Mouse (Mus musculus) olfactory bulb, adult 2 months (tissue): ENCODE results near the gene Fpgs. TPM values are rescaled to one million over a fixed set of nuclear protein-coding genes. Genes with fewer than 3 reads are reported as not detected.

Experiments used
- H3K27ac ChIP-seq: fragments of 200-500 bp; 2 replicates; pipeline ENCODE4 v1.5.1; 2012; ENCODE audit warnings: low read depth, low read length; ENCODE audit not compliant: insufficient read depth
- H3K4me1 ChIP-seq: fragments of 200-500 bp; 2 replicates; pipeline ENCODE4 v1.6.1; 2012; ENCODE audit warnings: low read length; ENCODE audit not compliant: control insufficient read depth, insufficient read depth
- H3K4me3 ChIP-seq: fragments of 200-500 bp; 2 replicates; pipeline ENCODE4 v1.5.1; 2012; ENCODE audit warnings: mild to moderate bottlenecking, low read depth, low read length, moderate library complexity; ENCODE audit not compliant: insufficient read depth
- CTCF ChIP-seq: fragments of 200-500 bp; IDR thresholded peaks from 2 replicates; pipeline ENCODE4 v1.5.1; 2012; ENCODE audit warnings: low read depth, mild to moderate bottlenecking, low read length, moderate library complexity; ENCODE audit not compliant: insufficient read depth
- POLR2A ChIP-seq: fragments of 200-500 bp; IDR thresholded peaks from 2 replicates; pipeline ENCODE4 v1.6.1; 2012; ENCODE audit warnings: mild to moderate bottlenecking, low read depth, low read length, moderate library complexity; ENCODE audit not compliant: insufficient read depth
- WGBS: fragments of 180-500 bp; shearing (Covaris S2); methylation state at CpG from one replicate; pipeline ENCODE4 v1.1.7; 2018; 5-methylcytosine and 5-hydroxymethylcytosine counted together
- polyA plus RNA-seq: library from polyadenylated mRNA; stranded (reverse); fragments of >200 nt; gene quantifications from 2 replicates; pipeline ENCODE4 v1.2.4, GENCODE M21; 2012; ENCODE audit warnings: low replicate concordance; ENCODE audit not compliant: missing spikeins, insufficient read depth, insufficient read length

Gene Fpgs
- polyA plus RNA-seq, 1 experiment: not detected

DNA sequence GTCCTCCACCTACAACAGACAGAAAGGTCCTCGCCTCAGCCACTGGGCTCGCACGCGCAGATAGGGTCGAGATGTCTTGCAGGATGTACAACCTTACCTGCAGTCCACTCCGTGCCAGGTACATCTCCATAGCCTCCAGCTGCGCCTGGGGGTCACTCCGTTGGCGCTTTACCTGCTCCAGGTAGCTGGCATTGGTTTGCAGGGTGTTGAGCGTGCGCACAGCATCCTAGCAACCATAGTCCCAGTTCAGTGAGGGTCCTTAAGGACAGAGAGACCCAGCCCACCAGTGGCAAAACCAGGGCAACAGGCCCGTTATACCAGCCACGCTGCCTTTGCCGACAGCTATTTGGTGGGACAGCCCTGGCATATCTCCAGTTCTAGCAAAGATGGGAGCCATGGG lies 11.4 kb downstream of the Fpgs start:
- Histone ChIP-seq H3K4me3 (no peak overlapping the region), H3K4me1 (peaks cover 12% of the 10 kb centered on the region), H3K27ac (no peak overlapping the region)
- TF ChIP-seq POLR2A (no peak), CTCF (no peak)
- 93% methylated on average over 14 of the region's 14 CpGs for WGBS

DNA sequence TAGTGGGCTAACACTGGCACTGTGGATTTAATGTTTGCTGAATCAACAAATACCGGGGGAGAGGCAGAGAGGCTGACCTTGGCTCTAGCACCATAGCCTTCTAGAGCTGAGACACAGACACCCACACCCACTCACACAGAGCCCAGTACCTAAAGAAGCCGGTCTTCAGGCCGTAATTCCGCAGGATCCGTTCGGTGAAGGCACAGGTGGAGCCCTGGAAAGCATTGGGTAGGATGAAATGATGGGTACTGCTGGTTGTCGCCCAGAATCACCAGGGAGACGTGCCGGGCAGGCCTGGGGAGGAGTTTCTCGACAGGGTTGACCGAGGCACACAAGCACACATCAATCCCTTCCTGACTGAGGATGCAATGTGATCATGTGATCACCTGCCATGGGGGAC lies 12.9 kb downstream of the Fpgs start:
- WGBS: 86% methylated on average over 11 of the region's 11 CpGs
- H3K4me3 ChIP-seq: no peak overlapping the region
- peaks cover 12% of the 10 kb centered on the region for H3K4me1 ChIP-seq
- H3K27ac ChIP-seq: no peak overlapping the region
- TF ChIP-seq POLR2A: no peak
- no peak for TF ChIP-seq CTCF

DNA sequence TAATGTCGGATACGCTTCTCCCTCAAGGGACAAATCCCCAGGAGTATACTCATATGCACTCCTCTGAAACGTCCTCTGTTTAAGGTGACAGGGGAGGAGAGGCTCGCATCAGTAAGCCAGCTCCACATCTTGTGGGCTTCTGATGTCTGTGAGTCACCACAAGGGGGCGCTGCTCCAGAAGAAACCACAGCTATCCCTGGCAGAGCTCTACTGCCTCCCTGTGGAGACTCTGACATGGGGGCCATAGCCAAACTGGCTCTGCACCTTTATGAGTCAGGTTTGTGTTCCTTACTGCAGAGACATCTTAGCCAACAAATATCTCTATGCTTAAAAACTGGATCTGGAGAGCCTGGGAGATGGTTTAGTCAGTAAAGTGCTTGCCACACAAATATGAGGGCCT lies 14.5 kb downstream of the Fpgs start:
- TF ChIP-seq CTCF (peak; percentile 97), POLR2A (no peak)
- Histone ChIP-seq H3K4me1 (peaks cover 12% of the 10 kb centered on the region), H3K4me3 (no peak overlapping the region), H3K27ac (no peak overlapping the region)
- WGBS: 18% methylated on average over 5 of the region's 5 CpGs

DNA sequence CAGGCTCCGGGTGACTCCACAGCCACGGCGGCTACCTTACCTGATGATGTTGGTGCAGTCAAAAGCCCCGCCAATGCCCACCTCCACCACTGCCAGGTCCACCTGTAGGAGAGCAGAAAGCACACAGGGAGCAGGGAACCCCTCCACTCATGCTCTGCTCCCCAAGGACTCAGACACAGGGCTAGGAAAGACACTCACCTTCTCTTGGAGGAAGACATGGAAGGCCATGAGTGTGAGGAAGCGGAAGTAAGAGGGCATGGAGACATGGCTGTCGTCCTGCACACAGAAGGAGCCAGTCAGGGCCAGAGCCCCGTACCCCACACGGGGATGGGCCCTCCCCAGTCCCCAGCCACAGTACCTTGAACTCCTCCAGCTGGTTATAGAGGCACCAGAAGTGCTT lies 16.4 kb downstream of the Fpgs start:
- TF ChIP-seq CTCF: no peak
- TF ChIP-seq POLR2A: no peak
- H3K4me3 ChIP-seq: no peak overlapping the region
- peaks cover 11% of the 10 kb centered on the region for H3K4me1 ChIP-seq
- WGBS: 95% methylated on average over 8 of the region's 8 CpGs
- no peak overlapping the region for H3K27ac ChIP-seq

DNA sequence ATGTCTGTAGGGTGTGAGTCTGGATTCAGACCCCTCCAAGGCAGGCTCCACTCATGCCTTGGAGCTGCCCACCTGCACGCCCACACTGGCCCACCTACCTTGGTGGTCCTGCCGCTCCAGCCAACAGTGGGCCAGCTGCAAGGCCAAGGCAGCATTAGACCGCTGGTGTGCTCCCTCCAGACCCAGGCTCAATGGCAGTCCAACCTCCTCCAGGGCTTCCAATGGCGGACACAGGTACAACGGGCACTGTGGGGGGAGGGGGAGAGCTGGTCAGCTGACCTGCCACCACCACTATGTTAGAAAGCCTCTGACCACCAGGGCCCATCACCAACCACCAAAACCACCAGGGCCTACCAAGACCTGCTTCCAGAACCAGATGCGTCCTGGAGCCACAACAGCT lies 17.3 kb downstream of the Fpgs start:
- H3K4me3 ChIP-seq: no peak overlapping the region
- H3K4me1 ChIP-seq: peaks cover 12% of the 10 kb centered on the region
- no peak overlapping the region for H3K27ac ChIP-seq
- TF ChIP-seq CTCF: no peak
- no peak for TF ChIP-seq POLR2A
- WGBS: 91% methylated on average over 6 of the region's 6 CpGs

DNA sequence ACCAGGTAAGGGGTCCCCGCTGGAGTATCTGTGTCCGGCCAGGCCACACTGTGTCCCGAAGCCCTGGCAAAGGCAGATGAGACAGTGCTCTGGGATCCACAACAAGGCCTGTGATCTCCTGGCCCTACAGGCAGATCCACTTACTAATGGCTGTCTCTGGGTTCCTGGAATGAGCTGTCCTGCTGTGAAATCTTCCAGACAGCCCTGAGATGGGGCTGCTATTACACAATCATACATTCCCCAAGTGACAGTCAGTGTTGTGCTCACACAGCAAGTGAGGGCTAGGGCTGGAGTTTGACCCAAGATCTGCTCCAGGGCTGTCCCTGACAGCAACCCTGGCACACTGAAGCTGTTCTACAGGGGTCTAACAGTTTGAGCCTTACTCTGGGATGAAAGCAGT lies 18.1 kb downstream of the Fpgs start:
- WGBS: 100% methylated on average over 3 of the region's 3 CpGs
- Histone ChIP-seq H3K4me3 (no peak overlapping the region), H3K4me1 (peaks cover 18% of the 10 kb centered on the region), H3K27ac (no peak overlapping the region)
- TF ChIP-seq CTCF: no peak
- no peak for TF ChIP-seq POLR2A

DNA sequence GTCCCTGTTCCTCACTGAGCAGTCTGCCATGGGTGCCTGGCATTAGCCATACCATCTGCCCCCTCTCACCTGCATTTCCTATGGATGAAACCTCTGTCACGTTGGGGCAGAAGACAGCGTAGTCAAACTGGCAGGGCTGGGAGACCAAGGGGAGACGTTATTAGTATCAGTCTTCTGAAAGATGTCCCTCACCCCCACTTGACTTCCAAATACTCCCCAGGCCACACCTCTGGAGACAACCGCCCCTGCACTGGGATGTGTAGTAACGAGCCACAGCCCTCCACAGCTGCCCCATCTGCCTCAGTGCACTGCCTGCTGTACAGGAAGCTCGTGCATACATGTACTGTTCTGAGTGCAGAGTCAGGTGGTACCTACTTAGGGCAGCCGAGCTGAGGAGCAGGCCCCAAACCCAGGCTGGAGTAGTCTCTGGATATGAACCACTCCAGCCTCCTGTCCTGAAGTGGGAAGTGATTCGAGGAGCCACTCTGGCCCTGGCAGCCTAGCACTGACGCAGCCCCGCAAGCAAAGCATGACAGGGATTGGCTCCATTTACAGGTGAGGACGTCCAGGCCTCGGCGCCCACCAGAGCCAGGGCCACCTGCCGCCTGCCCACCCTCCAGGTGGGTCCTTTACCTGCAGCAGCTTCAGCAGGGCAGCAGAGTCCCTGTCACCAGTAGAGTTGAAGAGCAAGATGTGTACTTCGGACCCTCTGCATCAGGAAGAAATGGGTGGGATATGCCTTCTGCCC lies 19.1 kb downstream of the Fpgs start:
- H3K27ac ChIP-seq: no peak overlapping the region
- 92% methylated on average over 15 of the region's 15 CpGs for WGBS
- no peak overlapping the region for H3K4me3 ChIP-seq
- H3K4me1 ChIP-seq: peaks cover 27% of the 10 kb centered on the region
- TF ChIP-seq POLR2A (no peak), CTCF (no peak)

DNA sequence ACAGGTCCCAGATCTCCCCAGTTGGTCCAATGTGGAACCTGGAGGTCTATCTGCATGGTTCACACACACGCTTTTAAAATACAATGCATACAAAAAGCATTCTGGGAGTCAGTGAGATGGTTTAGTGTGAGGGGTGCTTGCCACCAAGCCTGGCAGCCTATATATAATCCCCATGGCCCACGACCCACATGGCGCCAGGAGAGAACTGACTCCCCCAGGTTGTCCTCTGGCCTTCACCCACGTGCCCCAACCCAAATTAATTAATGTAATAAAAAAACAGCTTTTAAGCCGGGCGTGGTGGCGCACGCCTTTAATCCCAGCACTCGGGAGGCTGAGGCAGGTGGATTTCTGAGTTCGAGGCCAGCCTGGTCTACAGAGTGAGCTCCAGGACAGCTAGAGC lies 20.2 kb downstream of the Fpgs start:
- peaks cover 35% of the 10 kb centered on the region for H3K4me1 ChIP-seq
- no peak overlapping the region for H3K4me3 ChIP-seq
- WGBS: 90% methylated on average over 10 of the region's 10 CpGs
- TF ChIP-seq CTCF (no peak), POLR2A (no peak)
- no peak overlapping the region for H3K27ac ChIP-seq

DNA sequence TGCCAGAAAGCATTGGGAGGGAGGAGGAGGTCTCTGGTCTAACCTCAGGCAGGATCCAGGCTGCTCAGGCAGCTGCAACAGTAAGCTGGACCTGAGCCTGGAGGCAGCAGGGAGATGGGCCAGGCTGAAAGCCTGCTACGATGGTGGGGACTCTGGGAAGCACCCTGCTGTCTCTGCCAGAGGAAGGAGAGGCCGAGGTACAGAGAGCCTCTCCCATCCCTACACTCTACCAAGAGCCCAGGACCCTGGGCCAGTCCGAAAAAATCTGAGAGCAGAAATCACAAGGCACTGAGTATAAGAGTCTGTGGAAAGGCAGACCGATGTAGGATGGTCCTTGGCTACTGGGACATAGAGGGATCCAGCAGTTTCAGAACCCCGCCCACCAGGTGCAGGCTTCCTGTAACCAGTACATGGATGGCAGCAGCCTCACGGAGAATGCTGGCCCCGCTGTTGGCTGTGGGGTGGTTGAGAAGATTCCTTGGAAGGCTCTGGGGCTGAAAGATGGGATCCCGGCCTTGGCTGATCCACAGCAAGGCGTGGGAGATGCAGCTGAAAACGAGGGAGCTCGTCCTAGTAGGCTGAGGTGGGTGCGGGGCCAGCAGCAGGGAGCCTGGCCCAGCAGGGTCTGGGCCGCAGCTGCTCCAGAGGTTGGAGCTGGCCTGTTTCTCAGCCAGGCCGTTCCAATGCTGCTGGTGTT lies 21.1 kb downstream of the Fpgs start:
- WGBS: 62% methylated on average over 14 of the region's 14 CpGs
- H3K4me1 ChIP-seq: peaks cover 38% of the 10 kb centered on the region
- TF ChIP-seq POLR2A (no peak), CTCF (no peak)
- peak overlapping the region; percentile 23; the same call in 1 of the 2 replicates for H3K27ac ChIP-seq
- H3K4me3 ChIP-seq: no peak overlapping the region
